Mouse (Mus musculus): ENCODE data around the gene Frmd4a.

DNA sequence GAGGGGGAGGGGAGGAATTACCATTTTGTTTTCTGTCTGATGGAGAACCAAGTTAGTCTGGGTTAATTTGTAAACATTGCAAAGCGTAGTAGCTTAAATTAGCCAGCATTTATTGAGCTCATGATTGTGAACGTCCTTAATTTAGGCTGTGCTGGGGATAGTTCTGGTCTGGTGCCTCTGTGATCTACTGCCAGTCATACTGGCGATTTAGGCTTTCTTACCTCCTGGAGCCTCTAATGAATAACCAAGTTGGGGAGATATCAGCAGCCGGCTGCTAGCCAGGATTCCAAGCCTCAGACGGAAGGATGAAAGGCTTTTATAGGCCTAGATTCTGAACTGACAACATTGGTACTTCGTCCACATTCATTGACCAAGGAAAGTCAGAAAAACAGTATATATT, 369.0 kb downstream of the Frmd4a start:
- TF ChIP-seq CTCF (IDR thresholded peaks at IDR 0.05; ENCODE audit: low read depth) (no peak), EP300 (optimal IDR thresholded peaks at IDR 0.05) (no peak)

All from stomach, postnatal 0 days (tissue).